Mouse (Mus musculus): ENCODE data around the gene Gm17067. TPM values are rescaled to one million over a fixed set of nuclear protein-coding genes. Genes with fewer than 3 reads are reported as not detected.
A peak's percentile ranks its signal among the peaks of the same experiment; 100 is the strongest.
"Not testable (repeated sequence)": the region's sequence is repeated elsewhere in the genome, so short reads cannot be mapped to it uniquely, and the experiment has no call there.

Gm17067 gene
- polyA plus RNA-seq (2011; ENCODE audit: insufficient read depth, insufficient read length, low replicate concordance, missing spikeins), result 1.6 TPM in 1 of 2 replicates, not detected in the other

- H3K4me3 ChIP-seq (replicated peaks; ENCODE audit: control insufficient read depth, low read depth, low read length); H3K4me1 ChIP-seq (ENCODE audit: control insufficient read depth, insufficient read depth, low read length); H3K27ac ChIP-seq (ENCODE audit: control insufficient read depth, insufficient read depth, low read depth, low read length, poor library complexity): not testable (repeated sequence)
- 78% methylated on average over 4 of the region's 4 CpGs for WGBS
Observed at GRCm38 (mm10) chr7:42726917-42727316, at the start of gene Gm17067. Gene Gm17067, minus strand, starts transcription at chr7:42727017.

DNA sequence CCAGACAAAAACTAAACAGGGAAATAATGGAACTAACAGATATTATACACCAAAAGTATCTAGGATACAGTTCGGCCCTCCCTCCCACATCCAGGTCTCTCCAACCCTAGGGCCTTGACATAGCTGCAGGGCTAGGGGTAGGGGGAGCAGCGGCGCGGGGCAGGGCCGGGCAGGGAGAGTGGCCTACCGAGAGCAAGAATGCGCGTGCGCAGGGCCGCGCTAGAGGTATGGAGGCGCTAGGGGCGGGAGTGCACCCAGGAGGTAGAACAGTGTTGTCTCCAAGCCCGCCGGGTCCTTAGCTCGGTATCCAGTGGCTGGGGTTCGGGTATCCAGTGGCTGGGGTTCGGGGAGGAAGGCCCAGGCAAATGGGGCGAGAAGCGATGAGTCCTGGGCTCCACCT, 23.0 kb upstream of the Gm17067 start:
- WGBS, result 46% methylated on average over 20 of the region's 20 CpGs
- no peaks in the 10 kb centered on the region for H3K4me1 ChIP-seq (ENCODE audit: control insufficient read depth, insufficient read depth, low read length)
- H3K27ac ChIP-seq (ENCODE audit: control insufficient read depth, insufficient read depth, low read depth, low read length, poor library complexity), result no peak overlapping the region
- TF ChIP-seq CTCF (IDR thresholded peaks at IDR 0.05; ENCODE audit: control insufficient read depth, insufficient read depth, low read length), result no peak
- no peak for TF ChIP-seq POLR2A (IDR thresholded peaks at IDR 0.05; ENCODE audit: borderline replicate concordance, control insufficient read depth, low read depth, low read length)
- H3K4me3 ChIP-seq (replicated peaks; ENCODE audit: control insufficient read depth, low read depth, low read length), result no peak overlapping the region

DNA sequence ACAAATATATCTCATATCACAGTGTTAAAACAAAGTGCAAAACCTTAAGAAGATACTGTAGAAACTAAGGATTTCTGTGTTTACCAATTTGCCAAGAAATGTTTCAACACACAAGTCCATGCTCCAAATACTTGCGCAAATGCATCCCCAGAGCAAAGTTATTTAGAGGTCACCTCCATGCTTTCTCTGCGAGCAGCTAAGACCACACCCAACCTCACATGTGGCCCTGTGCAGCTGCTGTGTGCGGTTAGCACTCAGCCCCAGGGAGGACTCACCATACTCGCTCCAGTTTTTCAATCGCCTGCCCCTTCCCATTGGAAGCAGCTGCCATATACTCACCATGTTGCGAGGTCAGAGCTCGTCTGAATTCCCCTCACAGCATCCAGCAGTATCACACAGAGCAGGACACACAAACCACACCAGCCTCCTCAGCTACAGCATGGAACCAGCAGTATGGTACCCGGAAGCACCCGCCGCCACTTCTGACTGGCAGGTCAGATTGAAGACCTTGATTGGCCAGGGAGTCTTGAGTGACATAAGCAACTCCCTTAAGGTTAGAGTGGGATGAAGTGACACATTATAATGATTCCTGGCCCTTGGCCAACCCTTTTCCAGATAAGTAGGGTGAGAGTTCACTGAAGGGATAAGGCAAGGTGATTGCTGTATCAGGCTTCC, 11.9 kb upstream of the Gm17067 start:
- no peak overlapping the region for H3K27ac ChIP-seq (ENCODE audit: control insufficient read depth, insufficient read depth, low read depth, low read length, poor library complexity)
- TF ChIP-seq CTCF (IDR thresholded peaks at IDR 0.05; ENCODE audit: control insufficient read depth, insufficient read depth, low read length) (no peak), POLR2A (IDR thresholded peaks at IDR 0.05; ENCODE audit: borderline replicate concordance, control insufficient read depth, low read depth, low read length) (no peak)
- no peak overlapping the region for H3K4me3 ChIP-seq (replicated peaks; ENCODE audit: control insufficient read depth, low read depth, low read length)
- H3K4me1 ChIP-seq (ENCODE audit: control insufficient read depth, insufficient read depth, low read length), result no peaks in the 10 kb centered on the region
- 81% methylated on average over 10 of the region's 10 CpGs for WGBS

GRCm38 (mm10) chr7:42693251-42693650, 33.6 kb downstream of the Gm17067 start:
- WGBS, result under 1% methylated on average over 4 of the region's 4 CpGs
- H3K4me3 ChIP-seq (replicated peaks; ENCODE audit: control insufficient read depth, low read depth, low read length), result not testable (repeated sequence)

DNA sequence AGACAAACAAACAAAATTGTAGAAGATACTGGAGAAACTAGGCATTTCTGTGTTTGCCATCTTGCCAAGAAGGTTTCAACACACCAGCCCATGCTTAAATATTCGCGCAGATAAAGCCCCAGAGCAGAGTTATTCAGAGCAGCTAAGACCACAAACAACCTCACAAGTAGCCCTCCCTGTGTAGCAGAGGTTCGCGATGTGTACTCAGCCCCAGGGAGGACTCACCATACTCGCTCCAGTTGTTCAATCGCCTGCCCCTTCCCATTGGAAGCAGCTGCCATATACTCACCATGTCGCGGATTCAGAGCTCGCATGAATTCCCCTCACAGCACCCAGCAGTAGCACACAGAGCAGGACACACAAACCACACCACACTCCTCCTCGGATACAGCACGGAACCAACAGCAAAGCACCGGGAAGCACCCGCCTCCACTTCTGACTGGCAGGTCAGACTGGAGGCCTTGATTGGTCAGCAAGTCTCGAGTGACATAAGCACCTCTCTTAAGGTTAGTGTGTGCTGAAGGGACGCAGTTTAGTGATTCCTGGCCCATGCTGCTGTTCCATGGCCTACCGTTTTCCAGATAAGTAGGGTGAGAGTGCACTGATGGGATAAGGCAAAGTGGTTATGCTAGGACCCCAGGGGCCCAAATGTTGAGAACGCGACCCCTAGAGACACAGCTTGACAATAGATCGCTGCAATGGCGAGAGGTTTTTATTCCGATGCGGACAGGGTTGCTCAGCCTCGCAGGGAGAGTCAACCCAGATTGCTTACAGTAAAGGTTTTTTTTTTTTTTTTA, 34.3 kb downstream of the Gm17067 start, which contains the start of gene Zfp975:
Gene Zfp975 (minus strand): TSS at position 381 of the 797 bp plus-strand sequence.
- H3K4me3 ChIP-seq (replicated peaks; ENCODE audit: control insufficient read depth, low read depth, low read length), result peak within 1 kb of the TSS; percentile 82
- not testable (repeated sequence) for H3K27ac ChIP-seq (ENCODE audit: control insufficient read depth, insufficient read depth, low read depth, low read length, poor library complexity); H3K4me1 ChIP-seq (ENCODE audit: control insufficient read depth, insufficient read depth, low read length)
- under 1% methylated on average over 23 of the region's 23 CpGs for WGBS

More at GRCm38 (mm10) chr7:42693251-42693650, 33.6 kb downstream of the Gm17067 start:
- H3K4me1 ChIP-seq (ENCODE audit: control insufficient read depth, insufficient read depth, low read length); H3K27ac ChIP-seq (ENCODE audit: control insufficient read depth, insufficient read depth, low read depth, low read length, poor library complexity): not testable (repeated sequence)

GRCm38 (mm10) chr7:42680081-42680480, 46.7 kb downstream of the Gm17067 start:
- not testable (repeated sequence) for H3K27ac ChIP-seq (ENCODE audit: control insufficient read depth, insufficient read depth, low read depth, low read length, poor library complexity); H3K4me3 ChIP-seq (replicated peaks; ENCODE audit: control insufficient read depth, low read depth, low read length)
- WGBS, result 85% methylated on average over 6 of the region's 6 CpGs

GRCm38 (mm10) chr7:42679646-42680045, 47.2 kb downstream of the Gm17067 start:
- H3K4me3 ChIP-seq (replicated peaks; ENCODE audit: control insufficient read depth, low read depth, low read length); H3K4me1 ChIP-seq (ENCODE audit: control insufficient read depth, insufficient read depth, low read length); H3K27ac ChIP-seq (ENCODE audit: control insufficient read depth, insufficient read depth, low read depth, low read length, poor library complexity): not testable (repeated sequence)

More at GRCm38 (mm10) chr7:42680081-42680480, 46.7 kb downstream of the Gm17067 start:
- not testable (repeated sequence) for H3K4me1 ChIP-seq (ENCODE audit: control insufficient read depth, insufficient read depth, low read length)

DNA sequence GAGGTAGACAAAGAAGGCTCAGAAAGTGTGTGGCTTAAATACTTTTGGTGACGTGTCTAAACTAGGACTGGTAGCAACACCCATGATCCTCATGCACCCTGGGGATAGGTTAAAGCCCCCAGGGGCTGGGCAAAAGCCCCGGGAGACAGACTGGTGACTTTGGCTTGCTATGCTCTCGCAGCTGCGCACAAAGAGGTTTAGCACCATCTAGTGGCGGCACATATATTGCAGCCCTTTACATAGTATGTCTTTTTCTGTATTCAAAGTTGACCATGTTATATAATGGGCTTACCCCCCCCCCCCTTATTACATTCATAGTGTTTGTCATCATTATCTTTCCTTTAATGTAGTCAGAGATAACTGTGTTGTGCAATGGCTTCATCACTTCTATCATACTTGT, 66.7 kb downstream of the Gm17067 start:
- peak; percentile 33; the same call in 1 of the 2 replicates for TF ChIP-seq CTCF (IDR thresholded peaks at IDR 0.05; ENCODE audit: control insufficient read depth, insufficient read depth, low read length)
- not testable (repeated sequence) for H3K4me1 ChIP-seq (ENCODE audit: control insufficient read depth, insufficient read depth, low read length); H3K27ac ChIP-seq (ENCODE audit: control insufficient read depth, insufficient read depth, low read depth, low read length, poor library complexity); H3K4me3 ChIP-seq (replicated peaks; ENCODE audit: control insufficient read depth, low read depth, low read length)
- 78% methylated on average over 5 of the region's 5 CpGs for WGBS

Other genes with a start within 250 kb of the Gm17067 start
- 4.2 and 11.0 TPM in 2 replicates for gene Zfp141, start 221.3 kb downstream of the Gm17067 start, polyA plus RNA-seq (2011; ENCODE audit: insufficient read depth, insufficient read length, low replicate concordance, missing spikeins)
- not detected in 2 replicates for gene Gm21028, start 148.4 kb downstream of the Gm17067 start, polyA plus RNA-seq (2011; ENCODE audit: insufficient read depth, insufficient read length, low replicate concordance, missing spikeins)
- not detected in 2 replicates for gene Zfp977, start 134.5 kb downstream of the Gm17067 start, polyA plus RNA-seq (2011; ENCODE audit: insufficient read depth, insufficient read length, low replicate concordance, missing spikeins)
- gene Zfp976, start 84.4 kb downstream of the Gm17067 start, polyA plus RNA-seq (2011; ENCODE audit: insufficient read depth, insufficient read length, low replicate concordance, missing spikeins), result 0.70 and 2.3 TPM in 2 replicates
- gene Zfp975, start 34.3 kb downstream of the Gm17067 start, polyA plus RNA-seq (2011; ENCODE audit: insufficient read depth, insufficient read length, low replicate concordance, missing spikeins), result 1.6 and 8.7 TPM in 2 replicates
- gene Vmn2r62, start 66.5 kb upstream of the Gm17067 start, polyA plus RNA-seq (2011; ENCODE audit: insufficient read depth, insufficient read length, low replicate concordance, missing spikeins), result not detected in 2 replicates
- gene Gm2381, start 140.2 kb upstream of the Gm17067 start, polyA plus RNA-seq (2011; ENCODE audit: insufficient read depth, insufficient read length, low replicate concordance, missing spikeins), result not detected in 2 replicates
- not detected in 2 replicates for gene Vmn2r63, start 206.8 kb upstream of the Gm17067 start, polyA plus RNA-seq (2011; ENCODE audit: insufficient read depth, insufficient read length, low replicate concordance, missing spikeins)